Mouse (Mus musculus): Measurements from ENCODE around the gene Vav2. TPM values are rescaled to one million over a fixed set of nuclear protein-coding genes. Genes with fewer than 3 reads are reported as not detected.
A peak's percentile ranks its signal among the peaks of the same experiment; 100 is the strongest.

Vav2 gene
- polyA plus RNA-seq, 1 experiment, result 30.9 TPM

DNA sequence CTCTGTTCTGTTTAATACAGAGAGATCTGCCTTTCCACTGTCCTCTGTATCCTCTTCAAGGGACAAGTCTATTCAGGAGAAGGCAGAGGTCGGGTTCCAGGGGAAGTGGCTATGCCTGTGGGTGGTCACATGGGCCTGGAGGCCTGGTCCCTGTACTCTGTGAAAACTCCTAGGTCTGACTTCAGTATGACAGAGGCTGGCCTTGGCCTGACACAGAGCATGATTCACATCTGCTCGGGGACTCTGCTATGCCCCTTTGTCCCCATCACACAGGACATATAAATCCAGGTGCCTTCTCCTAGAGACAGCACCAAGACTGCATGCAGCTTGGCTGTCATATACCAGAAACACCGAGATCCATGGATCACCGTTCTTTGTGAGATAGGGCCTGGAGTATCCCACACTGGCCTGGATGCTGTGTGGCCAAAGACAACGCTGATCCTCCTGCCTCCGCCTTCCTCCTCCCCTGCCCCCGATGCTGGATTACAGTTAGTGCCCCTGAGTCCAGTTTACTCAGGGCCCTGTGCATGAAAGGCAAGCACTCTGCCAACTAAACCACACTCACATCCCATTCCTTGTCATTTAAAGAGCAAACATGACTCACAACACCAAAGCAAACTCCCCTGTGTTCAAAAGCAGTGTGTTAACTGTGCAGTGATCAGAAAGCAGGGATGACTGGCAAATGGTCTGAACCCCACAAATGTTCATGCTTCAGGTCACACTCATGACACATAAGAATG is 139.7 kb downstream of the Vav2 start:
- Histone ChIP-seq H3K4me1 (ENCODE audit: control insufficient read depth, insufficient read depth, low read length) (peaks cover 4% of the 10 kb centered on the region; the same call in 1 of the 2 replicates), H3K4me3 (replicated peaks; ENCODE audit: extremely low read depth, low read depth, low read length) (no peak overlapping the region)
- TF ChIP-seq CTCF (IDR thresholded peaks at IDR 0.05; ENCODE audit: insufficient read depth, low read length), result no peak
- TF ChIP-seq POLR2A (IDR thresholded peaks at IDR 0.05; ENCODE audit: borderline replicate concordance, extremely low read depth, low read depth, low read length), result no peak
- 80% methylated on average over 7 of the region's 7 CpGs for WGBS
- no peak for DNase-seq

DNA sequence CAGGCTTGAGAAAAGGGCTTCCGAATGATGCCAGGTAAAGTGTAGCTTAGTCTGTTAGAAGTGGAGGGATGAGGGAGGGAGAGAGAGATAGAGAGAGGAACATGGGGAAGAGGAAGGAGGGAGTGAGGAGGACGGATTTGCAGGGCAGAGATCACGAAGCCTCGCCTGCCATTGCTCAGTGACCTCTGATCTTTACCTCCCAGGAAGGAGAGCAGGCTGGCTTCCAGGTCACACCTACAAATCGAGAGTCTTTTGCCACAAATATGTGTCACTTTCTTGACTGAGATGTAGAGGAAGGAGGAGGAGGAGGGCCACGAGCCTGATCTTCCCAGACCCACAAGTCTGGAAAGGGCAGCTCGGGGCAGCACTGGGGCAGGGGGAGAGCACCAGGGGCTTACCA is 142.4 kb downstream of the Vav2 start:
- no peak for TF ChIP-seq CTCF (IDR thresholded peaks at IDR 0.05; ENCODE audit: insufficient read depth, low read length)
- no peak for TF ChIP-seq POLR2A (IDR thresholded peaks at IDR 0.05; ENCODE audit: borderline replicate concordance, extremely low read depth, low read depth, low read length)
- 71% methylated on average over 7 of the region's 7 CpGs for whole genome bisulfite sequencing
- Histone ChIP-seq H3K4me3 (replicated peaks; ENCODE audit: extremely low read depth, low read depth, low read length) (no peak overlapping the region), H3K4me1 (ENCODE audit: control insufficient read depth, insufficient read depth, low read length) (peaks cover 4% of the 10 kb centered on the region; the same call in 1 of the 2 replicates)
- DNase-seq, result no peak

DNA sequence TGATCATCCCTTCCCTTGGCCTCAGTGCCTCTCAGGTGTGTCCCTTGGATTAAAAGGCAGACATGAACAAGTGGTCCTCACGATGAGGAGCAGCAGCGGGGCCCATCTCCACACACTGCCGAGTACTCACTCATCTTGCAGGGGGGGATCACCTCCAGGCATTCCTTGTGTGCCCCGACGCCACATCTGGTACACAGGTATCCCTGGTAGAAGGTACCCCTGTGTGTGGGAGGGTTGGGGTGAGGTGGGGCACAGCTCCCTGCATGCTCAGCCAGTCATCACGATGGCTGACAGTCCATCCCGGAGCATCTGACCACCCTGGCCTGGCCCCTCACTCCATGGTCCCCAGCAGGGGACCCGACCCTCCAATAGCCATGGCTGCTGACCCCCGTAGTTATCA is 145.1 kb downstream of the Vav2 start:
- no peaks in the 10 kb centered on the region for H3K4me1 ChIP-seq (ENCODE audit: control insufficient read depth, insufficient read depth, low read length)
- no peak for DNase-seq
- H3K4me3 ChIP-seq (replicated peaks; ENCODE audit: extremely low read depth, low read depth, low read length), result no peak overlapping the region
- TF ChIP-seq POLR2A (IDR thresholded peaks at IDR 0.05; ENCODE audit: borderline replicate concordance, extremely low read depth, low read depth, low read length) (no peak), CTCF (IDR thresholded peaks at IDR 0.05; ENCODE audit: insufficient read depth, low read length) (no peak)
- WGBS, result 91% methylated on average over 9 of the region's 9 CpGs

DNA sequence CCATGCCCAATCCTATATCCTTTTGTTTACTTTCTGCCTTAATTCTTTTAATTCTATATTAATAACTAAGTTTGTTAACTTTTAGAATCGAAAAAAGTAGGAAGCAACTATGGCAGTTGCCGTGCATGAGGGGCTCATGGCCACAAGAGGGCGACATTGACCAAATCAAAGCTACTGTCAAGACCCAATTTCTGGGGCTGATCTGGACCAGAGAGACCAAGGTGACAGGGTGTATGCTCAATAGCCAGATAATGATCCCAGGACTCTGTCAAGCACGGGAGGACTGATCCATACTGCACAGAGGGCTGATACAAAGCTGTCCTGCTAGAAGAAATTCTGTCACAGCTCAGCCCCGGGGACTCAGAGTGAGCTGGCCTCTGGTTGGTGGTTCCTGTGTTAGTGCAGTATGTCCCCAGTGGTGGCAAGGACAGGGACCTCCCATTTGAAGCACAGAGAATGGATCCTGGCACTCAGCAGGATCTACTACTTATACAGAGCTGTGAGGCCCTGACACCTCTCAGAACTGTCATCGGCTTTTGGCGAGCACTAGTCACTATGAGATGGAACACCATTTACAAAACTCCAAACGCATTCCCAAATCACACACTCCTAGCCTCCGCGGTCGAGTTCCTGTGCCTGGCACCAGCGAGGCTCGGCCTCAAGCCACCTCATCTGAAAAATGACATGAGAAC is 145.8 kb downstream of the Vav2 start:
- WGBS, result 59% methylated on average over 13 of the region's 13 CpGs
- DNase-seq, result peak; percentile 55
- Histone ChIP-seq H3K4me3 (replicated peaks; ENCODE audit: extremely low read depth, low read depth, low read length) (no peak overlapping the region), H3K4me1 (ENCODE audit: control insufficient read depth, insufficient read depth, low read length) (no peaks in the 10 kb centered on the region)
- TF ChIP-seq POLR2A (IDR thresholded peaks at IDR 0.05; ENCODE audit: borderline replicate concordance, extremely low read depth, low read depth, low read length) (no peak), CTCF (IDR thresholded peaks at IDR 0.05; ENCODE audit: insufficient read depth, low read length) (peak; percentile 74)

DNA sequence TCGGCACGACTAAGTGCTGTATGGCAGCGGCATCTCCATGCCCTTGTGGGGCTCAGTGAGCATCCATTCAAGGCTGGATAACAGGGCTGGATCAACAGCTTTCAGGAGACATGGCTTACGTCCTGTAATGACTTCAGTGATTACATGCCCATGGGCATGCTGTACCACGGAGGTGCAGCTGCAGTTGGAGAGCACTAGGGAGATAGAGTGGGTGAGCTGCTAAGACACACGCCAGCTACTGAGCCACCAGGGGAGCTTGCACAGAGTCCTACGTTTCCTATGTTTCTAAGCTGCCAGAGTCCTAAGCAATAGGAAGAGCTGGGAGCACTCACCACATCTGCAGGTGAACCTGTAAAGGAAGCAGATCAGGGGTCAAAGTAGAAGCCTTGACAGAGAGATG is 148.0 kb downstream of the Vav2 start:
- TF ChIP-seq CTCF (IDR thresholded peaks at IDR 0.05; ENCODE audit: insufficient read depth, low read length) (no peak), POLR2A (IDR thresholded peaks at IDR 0.05; ENCODE audit: borderline replicate concordance, extremely low read depth, low read depth, low read length) (no peak)
- Histone ChIP-seq H3K4me3 (replicated peaks; ENCODE audit: extremely low read depth, low read depth, low read length) (no peak overlapping the region), H3K4me1 (ENCODE audit: control insufficient read depth, insufficient read depth, low read length) (no peaks in the 10 kb centered on the region)
- no peak for DNase-seq
- 95% methylated on average over 7 of the region's 7 CpGs for WGBS

DNA sequence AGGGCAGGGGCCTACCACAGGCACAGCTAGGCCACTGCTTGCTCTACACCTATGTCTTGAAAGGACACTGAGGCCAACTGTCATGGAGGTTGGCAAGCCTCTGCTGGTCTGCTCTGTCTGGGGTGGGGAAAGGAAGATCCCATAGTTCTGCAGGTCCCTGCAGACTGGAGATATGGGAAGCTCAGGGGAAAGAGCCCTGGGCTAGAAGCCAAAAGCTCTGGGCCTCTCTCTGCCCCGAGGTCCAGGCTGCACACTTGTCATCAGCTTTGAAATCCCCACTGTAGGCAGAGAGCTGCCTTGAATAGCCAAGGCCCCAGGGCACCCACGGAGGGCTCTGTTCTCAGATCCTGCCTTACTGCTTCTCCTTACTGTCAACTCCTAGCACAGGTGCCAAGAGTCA is 158.5 kb downstream of the Vav2 start:
- no peak for TF ChIP-seq POLR2A (IDR thresholded peaks at IDR 0.05; ENCODE audit: borderline replicate concordance, extremely low read depth, low read depth, low read length)
- TF ChIP-seq CTCF (IDR thresholded peaks at IDR 0.05; ENCODE audit: insufficient read depth, low read length), result no peak
- no peak for DNase-seq
- WGBS, result 64% methylated on average over 2 of the region's 2 CpGs
- no peak overlapping the region for H3K4me3 ChIP-seq (replicated peaks; ENCODE audit: extremely low read depth, low read depth, low read length)
- H3K4me1 ChIP-seq (ENCODE audit: control insufficient read depth, insufficient read depth, low read length), result no peaks in the 10 kb centered on the region

DNA sequence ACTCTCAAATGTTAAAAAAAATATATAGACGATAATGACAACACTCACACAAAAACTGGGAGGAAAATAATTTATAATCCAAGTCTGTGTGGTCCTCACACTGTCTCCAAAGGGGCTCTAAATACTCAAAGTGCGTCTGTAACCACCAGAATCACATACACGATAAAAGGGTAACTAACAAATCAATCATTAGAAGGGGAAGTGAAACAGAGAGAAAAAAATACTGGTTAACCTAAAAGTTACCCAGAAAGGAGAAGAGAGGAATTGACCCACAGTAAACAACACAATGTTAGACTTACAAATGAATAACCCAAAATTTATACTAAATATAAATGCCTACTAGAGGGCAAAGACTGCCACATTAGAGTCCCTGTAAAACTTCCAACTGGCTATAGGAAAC is 161.0 kb downstream of the Vav2 start:
- H3K4me1 ChIP-seq (ENCODE audit: control insufficient read depth, insufficient read depth, low read length), result no peaks in the 10 kb centered on the region
- 66% methylated on average over 3 of the region's 3 CpGs for WGBS
- TF ChIP-seq POLR2A (IDR thresholded peaks at IDR 0.05; ENCODE audit: borderline replicate concordance, extremely low read depth, low read depth, low read length) (no peak), CTCF (IDR thresholded peaks at IDR 0.05; ENCODE audit: insufficient read depth, low read length) (no peak)
- H3K4me3 ChIP-seq (replicated peaks; ENCODE audit: extremely low read depth, low read depth, low read length), result no peak overlapping the region
- DNase-seq, result no peak

DNA sequence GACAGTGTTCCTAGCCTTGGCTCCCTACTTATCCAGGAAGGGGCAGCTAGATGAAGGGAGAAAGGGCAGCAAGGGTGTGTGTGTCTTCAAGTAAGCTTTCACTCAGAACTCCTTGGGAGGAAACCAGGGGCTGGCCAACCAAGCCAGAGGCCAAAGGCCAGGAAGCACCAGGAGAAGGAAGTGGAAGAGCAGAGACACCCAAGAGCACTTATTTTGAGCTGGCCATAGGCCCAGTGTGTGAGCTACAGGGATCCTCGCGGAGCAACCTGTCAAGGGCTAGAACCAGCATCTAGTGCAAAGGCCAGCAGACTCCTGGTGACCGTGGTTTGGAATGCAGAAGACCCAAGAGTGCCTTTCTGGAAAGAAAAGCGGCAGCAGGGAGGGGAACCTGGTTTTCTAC is 163.8 kb downstream of the Vav2 start:
- TF ChIP-seq POLR2A (IDR thresholded peaks at IDR 0.05; ENCODE audit: borderline replicate concordance, extremely low read depth, low read depth, low read length) (no peak), CTCF (IDR thresholded peaks at IDR 0.05; ENCODE audit: insufficient read depth, low read length) (no peak)
- Histone ChIP-seq H3K4me3 (replicated peaks; ENCODE audit: extremely low read depth, low read depth, low read length) (no peak overlapping the region), H3K4me1 (ENCODE audit: control insufficient read depth, insufficient read depth, low read length) (no peaks in the 10 kb centered on the region)
- DNase-seq, result no peak
- 61% methylated on average over 4 of the region's 4 CpGs for WGBS

DNA sequence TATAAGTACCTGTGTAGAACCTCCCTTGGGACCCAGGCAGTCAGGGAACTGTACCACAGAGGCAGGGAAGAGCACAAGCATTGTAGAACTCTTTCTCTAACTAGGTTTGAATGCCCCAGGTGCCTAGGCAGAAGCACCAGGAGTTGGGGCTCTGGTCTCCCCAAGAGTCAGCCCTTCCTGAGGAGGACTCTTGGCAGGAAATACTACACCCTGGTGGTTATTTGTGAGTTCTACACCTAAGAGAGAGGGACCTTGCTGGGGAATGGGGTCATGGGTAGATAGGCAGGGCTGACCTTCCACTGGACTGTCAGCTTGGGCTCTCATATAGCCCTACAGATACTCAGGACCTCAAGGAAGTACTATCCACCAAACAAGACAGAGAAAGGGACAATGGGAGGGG is 175.4 kb downstream of the Vav2 start:
- TF ChIP-seq CTCF (IDR thresholded peaks at IDR 0.05; ENCODE audit: insufficient read depth, low read length), result no peak
- Histone ChIP-seq H3K4me1 (ENCODE audit: control insufficient read depth, insufficient read depth, low read length) (peaks cover 6% of the 10 kb centered on the region), H3K4me3 (replicated peaks; ENCODE audit: extremely low read depth, low read depth, low read length) (no peak overlapping the region)
- DNase-seq, result no peak

DNA sequence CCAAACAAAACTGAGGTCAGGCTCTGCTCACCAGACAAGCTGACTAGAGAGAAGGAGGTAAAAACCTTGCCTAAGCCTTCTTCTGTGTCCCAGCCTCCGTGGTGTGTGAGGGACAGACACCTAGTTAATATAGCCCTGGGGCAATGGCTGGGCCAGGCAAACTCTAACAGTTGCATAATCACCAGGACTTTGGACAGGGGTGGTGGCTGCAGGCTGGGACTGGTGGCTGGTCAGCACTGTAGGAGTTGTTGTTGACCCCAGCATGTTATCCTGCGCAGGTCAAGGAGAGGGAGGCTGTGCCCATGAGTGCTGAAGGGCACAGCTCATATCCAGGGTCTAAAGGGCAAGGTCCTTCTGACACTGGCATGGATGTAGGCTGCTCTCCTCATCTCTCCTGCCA is 178.6 kb downstream of the Vav2 start, which contains the start of gene Sardh:
Sardh (minus strand) TSS at position 127 of the 400 bp plus-strand sequence.
- no peak within 1 kb of the TSS for H3K4me3 ChIP-seq (replicated peaks; ENCODE audit: extremely low read depth, low read depth, low read length)
- peaks cover 7% of the 10 kb centered on the region for H3K4me1 ChIP-seq (ENCODE audit: control insufficient read depth, insufficient read depth, low read length)
- WGBS, result 81% methylated on average over 2 of the region's 2 CpGs
- TF ChIP-seq POLR2A (IDR thresholded peaks at IDR 0.05; ENCODE audit: borderline replicate concordance, extremely low read depth, low read depth, low read length), result no peak
- TF ChIP-seq CTCF (IDR thresholded peaks at IDR 0.05; ENCODE audit: insufficient read depth, low read length), result no peak
- DNase-seq, result no peak
